Mouse (Mus musculus) left cerebral cortex, postnatal 36 days (tissue): ENCODE measurements around the gene Dhh. TPM values are rescaled to one million over a fixed set of nuclear protein-coding genes. Genes with fewer than 3 reads are reported as not detected.
"Not testable (repeated sequence)": the region's sequence is repeated elsewhere in the genome, so short reads cannot be mapped to it uniquely, and the experiment has no call there.

Source experiments
- DNase-seq, 2 experiments: peaks; one replicate each; pipeline ENCODE4 v3.0.0; 2021 to 2022; ENCODE audit warnings: low spot score in 2 of 2, mixed read lengths in 1 of 2
- intact Hi-C: fragments of 180-260 bp; cut with DNase I; formaldehyde crosslinking; loops from one replicate; pipeline ENCODE4 v1.15.1; 2025
- total RNA-seq, 2 experiments: library from RNA; stranded (reverse); gene quantifications; 2 replicates each; pipeline ENCODE4 v1.2.3; 2021

Gene Dhh
- under 1 TPM in 1 of 2 experiments, not detected in 1; 0.35 TPM for total RNA-seq

GRCm38 (mm10) chr15:98897928-98898800 is at the start of gene Dhh:
Dhh (minus strand) TSS chr15:98898540.
- no peak for DNase-seq
- intact Hi-C loops, result no loop called here

GRCm38 (mm10) chr15:98947884-98948283 is 49.5 kb upstream of the Dhh start:
- intact Hi-C loops, result no loop called here
- DNase-seq, result no peak

GRCm38 (mm10) chr15:98943133-98943532 is 44.8 kb upstream of the Dhh start:
- intact Hi-C loops, result no loop called here
- no peak for DNase-seq

GRCm38 (mm10) chr15:98942081-98942480 is 43.7 kb upstream of the Dhh start:
- no peak for DNase-seq
- intact Hi-C loops, result no loop called here

GRCm38 (mm10) chr15:98941539-98941938 is 43.2 kb upstream of the Dhh start:
- intact Hi-C loops, result no loop called here

GRCm38 (mm10) chr15:98940816-98941215 is 42.5 kb upstream of the Dhh start:
- no peak for DNase-seq
- intact Hi-C loops, result no loop called here

More at GRCm38 (mm10) chr15:98941539-98941938, 43.2 kb upstream of the Dhh start:
- DNase-seq, result no peak

GRCm38 (mm10) chr15:98934217-98934839 is 36.0 kb upstream of the Dhh start, which contains the start of gene Tuba1b:
Tuba1b (minus strand) TSS chr15:98934565.
- intact Hi-C loops, result loop anchor here (1.0 to 5.0 kb wide), 3 partner anchors 18 to 62 kb away; partner anchors contain the start of genes Gm49450, Kmt2d and Tuba1a

GRCm38 (mm10) chr15:98933833-98934216 is 35.5 kb upstream of the Dhh start:
- DNase-seq, result peak; percentile 95
- intact Hi-C loops, result loop anchor here (1.0 to 5.0 kb wide), 3 partner anchors 19 to 62 kb away; partner anchors contain the start of genes Gm49450, Kmt2d and Tuba1a

More at GRCm38 (mm10) chr15:98934217-98934839, 36.0 kb upstream of the Dhh start, which contains the start of gene Tuba1b:
- peak; percentile 91 to 97 for DNase-seq

- DNase-seq, result not testable (repeated sequence)
- intact Hi-C loops, result loop anchor here (5.0 kb wide), 1 partner anchor 61 kb away; the partner anchor contains the start of gene Kmt2d
These were observed 34.8 kb upstream of the Dhh start for GRCm38 (mm10) chr15:98933004-98933671.

GRCm38 (mm10) chr15:98930998-98931397 is 32.7 kb upstream of the Dhh start:
- intact Hi-C loops, result loop anchor here (5.0 kb wide), 1 partner anchor 59 kb away; the partner anchor contains the start of gene Kmt2d
- no peak for DNase-seq

GRCm38 (mm10) chr15:98930017-98930734 is 31.8 kb upstream of the Dhh start:
- intact Hi-C loops, result loop anchor here (5.0 kb wide), 1 partner anchor 58 kb away; the partner anchor contains the start of gene Kmt2d
- DNase-seq, result no peak

GRCm38 (mm10) chr15:98928598-98929240 is 30.4 kb upstream of the Dhh start:
- peak; percentile 46 to 61 for DNase-seq
- intact Hi-C loops, result loop anchor here (2.0 kb wide), 1 partner anchor 36 kb away; no protein-coding TSS in a partner anchor

- intact Hi-C loops, result no loop called here
- no peak for DNase-seq
These were observed 29.2 kb upstream of the Dhh start for GRCm38 (mm10) chr15:98927566-98927965.

- DNase-seq, result no peak
- intact Hi-C loops, result no loop called here
These were observed 26.3 kb upstream of the Dhh start for GRCm38 (mm10) chr15:98924682-98925081.

- intact Hi-C loops, result no loop called here
- DNase-seq, result no peak
These were observed 24.7 kb upstream of the Dhh start for GRCm38 (mm10) chr15:98923031-98923537.

- intact Hi-C loops, result no loop called here
- DNase-seq, result no peak
These were observed 24.2 kb upstream of the Dhh start for GRCm38 (mm10) chr15:98922581-98922980.

GRCm38 (mm10) chr15:98921510-98921909 is 23.2 kb upstream of the Dhh start:
- intact Hi-C loops, result no loop called here
- DNase-seq, result no peak

GRCm38 (mm10) chr15:98918499-98918895 is 20.2 kb upstream of the Dhh start:
- not testable (repeated sequence) for DNase-seq
- intact Hi-C loops, result loop anchor here (2.0 kb wide), 1 partner anchor 38 kb away; no protein-coding TSS in a partner anchor
